Mouse (Mus musculus) layer of hippocampus, adult 6 months (tissue): ENCODE results near the gene Klhdc1. TPM values are rescaled to one million over a fixed set of nuclear protein-coding genes. Genes with fewer than 3 reads are reported as not detected.

ENCODE experiments used
- long read RNA-seq, 2 experiments: library from polyadenylated mRNA; unstranded; transcript quantifications; one replicate each; pipeline ENCODE4 v2.0.0; 2019 to 2020
- polyA plus RNA-seq: library from polyadenylated mRNA; unstranded; fragments of <200 nt; fragmentation: Nextera tagmentation; gene quantifications from 2 replicates; pipeline ENCODE4 v1.2.3, GENCODE M21; 2021

The Klhdc1 gene
- 24.0 and 31.1 TPM in 2 replicates for polyA plus RNA-seq
- long read RNA-seq, experiment 1, transcript Klhdc1-201 (13 exons, 2,620 nt): major isoform, 11 of 22 reads
- long read RNA-seq, experiment 1, partial matches to known transcripts: 7 of 22 reads
- long read RNA-seq, experiment 1, other reads (novel, unspliced or antisense): 4 of 22 reads
- long read RNA-seq, experiment 2, transcript Klhdc1-201 (13 exons, 2,620 nt): major isoform, 45 of 52 reads
- long read RNA-seq, experiment 2, partial matches to known transcripts: 2 of 52 reads
- long read RNA-seq, experiment 2, other reads (novel, unspliced or antisense): 4 of 52 reads

DNA sequence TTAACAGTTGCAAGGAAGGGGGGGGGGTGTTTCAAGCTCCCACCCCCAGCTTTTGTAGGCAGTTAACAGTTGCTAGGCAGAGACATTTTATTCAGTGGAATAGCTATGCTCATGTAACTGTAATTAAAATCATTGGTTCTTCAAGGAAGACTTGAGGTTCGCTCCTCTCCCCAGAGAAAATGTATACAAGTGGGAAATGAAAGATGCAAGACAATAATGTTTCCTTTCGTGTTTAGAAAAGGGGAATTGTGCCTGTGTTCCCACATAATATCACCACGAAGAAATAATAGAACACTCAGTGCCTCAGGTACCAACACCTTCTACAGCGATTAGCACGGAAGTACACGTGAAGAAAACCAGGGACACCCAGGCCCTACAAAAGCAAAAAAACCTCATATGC is at the start of gene Klhdc1:
Gene Klhdc1, plus strand, starts transcription at position 301 of the 400 bp plus-strand sequence.

DNA sequence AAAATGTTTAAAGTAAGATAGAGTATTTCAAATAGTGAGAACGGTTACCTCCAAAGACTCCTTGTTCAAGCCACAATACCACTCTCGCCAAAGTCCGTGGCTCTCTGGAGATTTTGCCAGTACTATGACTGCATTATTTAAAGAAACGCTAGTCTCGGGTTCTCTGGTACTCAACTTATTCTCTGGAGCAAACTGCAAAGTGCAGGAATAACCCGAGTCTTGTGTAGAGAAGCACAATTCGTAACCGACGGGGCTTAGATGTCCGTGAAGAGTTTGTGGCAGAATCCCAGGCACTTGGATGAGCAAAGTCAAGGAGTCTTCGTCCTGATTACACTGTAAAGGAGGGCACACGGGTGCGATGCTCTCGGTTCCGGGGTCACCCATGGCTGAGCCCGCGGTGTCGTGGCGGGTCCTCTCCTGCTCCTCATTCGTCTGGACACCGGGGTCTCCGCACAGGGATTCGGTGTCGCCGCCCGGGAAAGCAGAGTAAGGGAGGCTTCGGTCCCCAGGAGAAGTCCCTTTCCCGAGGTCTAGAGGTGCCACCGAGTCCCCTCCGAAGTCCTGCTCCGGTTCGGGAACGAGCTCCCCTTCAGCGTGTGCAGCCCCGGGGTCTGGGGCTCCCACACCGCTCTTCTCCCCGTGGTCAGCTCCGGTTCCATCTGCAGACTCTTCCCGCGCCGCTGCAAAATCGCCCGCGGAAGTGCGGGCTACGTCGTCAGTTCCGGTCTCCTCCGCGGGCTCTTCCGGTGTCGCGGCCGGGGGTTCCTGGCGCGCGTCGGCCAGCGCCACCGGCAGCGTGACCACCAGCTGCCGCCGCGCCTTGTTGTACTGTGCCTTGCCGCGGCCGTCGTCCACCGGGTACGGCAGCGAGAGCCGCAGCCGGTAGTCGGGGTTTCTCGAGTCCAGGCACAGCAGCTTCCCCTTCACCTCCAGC is 44.3 kb upstream of the Klhdc1 start, which contains the start of gene Gm49383:
Gene Gm49383, minus strand, starts transcription at position 661 of the 934 bp plus-strand sequence.

DNA sequence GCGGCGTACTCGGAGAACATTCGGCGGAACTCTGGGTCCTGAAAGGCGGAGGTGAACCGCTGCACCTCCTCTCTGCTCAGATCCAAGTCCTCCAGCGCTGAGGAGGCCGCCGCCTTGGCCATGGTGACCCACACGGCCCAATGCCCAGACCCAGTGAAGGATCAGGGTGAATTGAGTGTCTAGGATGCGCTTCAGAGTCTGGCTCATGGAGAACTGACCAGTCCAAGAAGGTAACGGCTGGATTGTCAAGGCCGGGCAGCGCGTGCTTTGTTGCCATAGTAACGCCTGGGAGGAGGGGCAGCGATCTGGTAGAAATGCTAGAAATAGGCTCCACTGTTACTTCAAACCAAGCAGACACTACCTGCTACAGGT is 42.8 kb upstream of the Klhdc1 start, which contains the start of gene Dnaaf2:
Gene Dnaaf2, minus strand, starts transcription at position 266 of the 372 bp plus-strand sequence.

DNA sequence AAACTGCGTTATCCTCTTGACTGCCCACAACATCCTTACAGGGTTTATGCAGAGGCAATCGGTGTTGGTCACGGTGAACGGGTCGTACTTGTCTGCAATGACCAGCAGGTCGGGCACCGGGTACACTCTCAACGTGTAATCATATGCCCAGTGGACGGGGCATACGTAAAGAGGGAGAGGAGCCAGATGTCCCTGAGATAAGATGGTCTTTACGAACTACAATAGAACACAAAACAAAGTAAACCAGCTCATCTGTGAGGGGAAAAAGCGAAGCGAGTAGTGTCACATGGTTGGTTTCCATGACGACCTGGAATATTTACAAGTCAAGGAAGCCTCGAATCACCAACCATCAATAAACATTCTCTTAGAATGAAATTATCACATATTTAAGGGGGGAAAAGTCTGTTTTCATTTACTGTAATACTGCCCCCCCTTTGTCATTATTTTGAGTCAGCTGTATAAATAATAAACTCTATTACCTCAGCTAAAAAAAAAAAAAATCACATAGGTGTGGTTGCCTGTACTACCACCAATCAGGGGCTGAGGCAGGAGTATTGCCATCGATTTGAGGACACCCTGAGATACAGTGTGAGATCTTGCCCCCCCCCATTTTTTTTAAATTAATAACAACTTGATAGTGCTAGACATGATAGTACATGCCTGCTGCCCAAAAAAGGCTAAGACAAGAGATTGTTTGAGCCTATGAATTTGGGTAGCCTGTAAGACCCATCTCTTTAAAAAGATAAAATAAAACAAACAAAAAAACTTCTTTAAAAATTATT is 36.7 kb upstream of the Klhdc1 start, which contains the start of gene Gm49384:
Gene Gm49384, minus strand, starts transcription at position 216 of the 782 bp plus-strand sequence.

DNA sequence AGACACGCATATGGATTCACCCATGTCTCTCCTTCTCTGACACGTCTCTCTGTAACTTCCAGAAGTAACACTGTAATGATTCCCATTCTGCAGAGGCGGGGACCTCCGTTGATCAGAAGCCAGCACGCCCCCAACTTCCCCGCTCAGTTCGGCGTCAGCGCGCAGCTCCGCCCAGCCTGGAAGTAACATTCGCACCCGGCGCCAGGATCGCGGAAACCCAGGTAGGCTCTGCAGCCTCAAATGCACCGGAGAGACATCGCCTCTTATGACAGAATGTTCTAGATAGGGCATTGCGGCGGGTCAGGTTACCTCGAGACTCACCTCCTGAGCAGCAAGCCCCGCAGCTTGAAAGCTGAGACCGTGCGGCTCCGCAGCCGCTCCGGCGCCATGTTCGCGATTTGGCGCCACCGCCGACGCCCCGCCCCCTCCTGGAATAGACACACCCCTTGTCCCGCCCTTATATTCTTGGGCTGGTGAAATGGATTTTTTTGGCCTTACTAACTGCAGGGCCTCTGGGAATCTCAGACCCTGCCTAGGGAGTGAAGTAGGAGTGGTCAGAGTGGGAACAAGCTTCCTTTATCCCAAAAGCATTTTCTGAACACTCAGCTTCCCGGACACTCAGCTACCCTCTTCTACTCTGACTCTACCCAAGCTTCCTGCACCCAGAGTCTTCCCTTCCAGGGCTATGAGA is 13.1 kb upstream of the Klhdc1 start, which contains the start of gene Pole2:
Gene Pole2, minus strand, starts transcription at position 420 of the 691 bp plus-strand sequence.

DNA sequence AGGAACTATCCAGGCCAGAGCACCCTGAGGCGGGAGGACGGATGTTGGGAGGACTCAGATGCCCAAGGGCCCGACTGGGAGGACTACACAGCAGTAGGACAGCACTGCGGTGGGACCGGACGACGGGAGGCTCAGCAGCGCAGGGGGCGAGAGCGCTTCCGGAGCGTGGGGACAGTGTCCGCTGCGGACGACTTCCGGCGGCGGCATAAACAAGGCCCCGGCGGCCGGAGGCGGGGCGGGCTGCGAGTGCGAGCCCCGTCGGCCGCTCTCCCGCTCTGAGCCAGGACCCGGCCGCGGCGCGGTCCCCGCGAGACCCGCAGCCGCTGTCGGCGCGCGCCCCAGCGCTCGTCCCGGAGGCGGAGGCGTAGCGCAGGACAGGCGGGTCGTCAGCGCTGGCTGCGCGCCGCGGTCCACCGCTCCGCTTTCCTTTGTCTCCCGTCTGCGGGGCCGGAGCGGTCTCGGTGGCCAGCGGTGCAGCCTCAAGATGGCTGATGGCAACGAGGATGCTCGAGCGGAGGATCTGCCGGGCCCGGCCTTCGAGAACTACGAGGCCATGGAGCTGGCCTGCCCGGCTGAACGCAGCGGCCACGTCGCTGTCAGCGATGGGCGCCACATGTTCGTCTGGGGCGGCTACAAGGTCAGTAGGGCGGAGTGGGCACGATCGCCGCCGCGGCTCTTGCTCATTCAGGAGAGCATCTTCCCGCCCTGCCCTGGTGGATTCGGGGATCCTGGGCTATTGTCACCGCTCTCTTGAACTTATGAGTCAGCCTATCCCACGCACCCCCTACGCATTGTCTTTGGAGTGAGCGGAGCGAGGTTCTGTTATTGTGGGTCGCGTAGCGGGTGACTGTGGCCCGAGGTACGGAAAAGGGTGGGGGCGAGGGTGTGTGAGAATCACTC is 55.8 kb downstream of the Klhdc1 start, which contains the start of gene Klhdc2:
Gene Klhdc2, plus strand, starts transcription at position 171 of the 900 bp plus-strand sequence.

Other genes starting within 250 kb of the Klhdc1 start
- gene Rps29, start 82.0 kb upstream of the Klhdc1 start, polyA plus RNA-seq: 7,577 and 7,931 TPM in 2 replicates
- 0.16 TPM in 1 of 2 replicates, not detected in the other for gene Lrr1, start 72.4 kb upstream of the Klhdc1 start, polyA plus RNA-seq
- gene Rpl36al, start 57.1 kb upstream of the Klhdc1 start, polyA plus RNA-seq: 696 and 750 TPM in 2 replicates
- gene Mgat2, start 57.0 kb upstream of the Klhdc1 start, polyA plus RNA-seq: 37.3 and 37.7 TPM in 2 replicates
- 2.6 and 3.3 TPM in 2 replicates for gene Gm49383, start 44.1 kb upstream of the Klhdc1 start, polyA plus RNA-seq
- gene Dnaaf2, start 42.7 kb upstream of the Klhdc1 start, polyA plus RNA-seq: 5.2 and 7.0 TPM in 2 replicates
- gene Gm49384, start 36.9 kb upstream of the Klhdc1 start, polyA plus RNA-seq: 1.2 and 2.5 TPM in 2 replicates
- 0.28 and 0.60 TPM in 2 replicates for gene Pole2, start 13.0 kb upstream of the Klhdc1 start, polyA plus RNA-seq
- gene Klhdc2, start 55.5 kb downstream of the Klhdc1 start, polyA plus RNA-seq: 113 and 121 TPM in 2 replicates
- gene Nemf, start 116.0 kb downstream of the Klhdc1 start, polyA plus RNA-seq: 22.6 and 26.2 TPM in 2 replicates
- 11.7 and 12.5 TPM in 2 replicates for gene Arf6, start 131.0 kb downstream of the Klhdc1 start, polyA plus RNA-seq
- 0.70 and 1.0 TPM in 2 replicates for gene Gm9887, start 131.3 kb downstream of the Klhdc1 start, polyA plus RNA-seq